Mouse (Mus musculus) adrenal gland, postnatal 10 days (tissue): ENCODE measurements at regions not wholly inside any gene's neighbourhood (a gene's known extent, or its start where the extent isn't known, plus 50 kb on each side); places are given as distances from the start of the nearest gene placed in this dataset.

Source experiments
- DNase-seq: peaks from one replicate; pipeline ENCODE4 v3.0.0; 2021; ENCODE audit warnings: mixed read lengths

DNA sequence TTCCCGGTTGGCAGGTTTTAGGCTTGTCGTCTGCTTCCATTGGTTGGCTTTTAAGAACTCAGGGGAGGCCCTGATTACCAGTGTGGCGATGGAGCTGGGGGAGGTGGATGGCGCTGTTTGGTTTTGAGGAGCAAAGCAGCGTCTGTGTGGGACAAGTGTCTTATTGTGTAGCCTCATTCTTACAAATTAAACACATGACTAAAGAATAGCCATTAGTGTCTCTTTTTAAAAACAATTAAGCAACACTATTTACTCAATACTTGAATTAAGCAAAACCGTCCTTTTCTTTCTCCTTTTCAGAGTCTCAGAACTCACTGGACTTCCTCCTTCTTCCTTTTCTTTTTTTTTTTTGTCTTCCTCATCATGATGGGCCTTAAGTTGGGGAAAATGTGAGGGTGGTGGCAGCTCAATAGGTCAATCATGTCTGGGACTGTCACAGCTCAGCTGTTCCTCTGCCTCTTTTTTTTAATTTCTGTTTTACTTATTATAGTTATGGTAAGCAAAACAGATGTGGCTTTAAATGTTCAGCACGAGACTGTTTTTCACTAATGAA, 89.1 kb downstream of the Kcnrg start:
- no peak for DNase-seq

DNA sequence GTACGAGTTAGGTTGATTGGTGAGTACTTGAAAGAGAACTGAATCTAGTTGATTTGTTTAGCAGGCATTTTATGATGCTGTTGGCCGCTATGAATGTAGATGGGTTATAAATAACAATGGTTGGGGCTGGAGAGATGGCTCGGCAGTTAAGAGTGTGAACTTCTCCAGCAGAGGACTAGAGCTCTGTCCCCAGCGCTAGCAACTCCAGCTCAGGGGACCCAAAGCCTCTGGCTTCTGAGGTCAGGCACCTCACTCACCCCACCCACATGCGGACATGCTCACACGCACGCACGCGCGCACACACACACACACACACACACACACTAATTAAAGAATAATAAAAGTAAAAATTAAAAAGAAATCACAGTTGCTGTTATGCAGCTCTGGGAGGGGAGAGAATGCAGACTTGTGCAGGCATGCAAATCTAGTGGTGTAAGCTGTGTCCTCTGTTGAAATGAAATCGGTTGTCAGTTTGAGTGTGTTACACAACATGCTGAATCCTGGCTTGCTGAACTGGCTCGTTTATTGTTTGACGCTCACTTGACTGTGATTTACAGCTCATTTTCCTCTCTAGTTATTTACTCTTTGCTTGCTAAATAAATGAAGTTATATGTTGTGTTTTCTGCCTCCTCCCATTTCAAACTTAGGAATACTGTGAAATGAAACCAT, 89.8 kb downstream of the Kcnrg start:
- no peak for DNase-seq

DNA sequence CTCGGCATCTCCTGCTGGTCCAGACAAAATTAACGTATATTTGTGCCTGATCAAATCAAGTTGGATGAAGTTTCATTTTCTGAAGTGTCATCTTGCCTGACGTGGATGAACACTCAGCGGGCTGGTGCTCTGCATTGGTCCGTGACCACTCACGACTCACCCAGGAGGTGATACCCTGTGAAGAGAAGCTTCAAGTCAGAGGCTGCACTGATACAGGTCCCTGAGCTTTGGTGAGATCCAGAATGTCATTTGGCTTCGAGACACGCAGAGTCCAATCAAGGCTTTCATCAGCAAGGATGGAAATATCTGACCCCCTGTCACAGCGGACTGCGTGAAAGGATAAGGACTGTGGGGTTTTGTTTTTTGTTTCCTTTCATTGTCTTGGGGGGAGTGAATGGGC, 90.4 kb downstream of the Kcnrg start:
- DNase-seq: no peak

DNA sequence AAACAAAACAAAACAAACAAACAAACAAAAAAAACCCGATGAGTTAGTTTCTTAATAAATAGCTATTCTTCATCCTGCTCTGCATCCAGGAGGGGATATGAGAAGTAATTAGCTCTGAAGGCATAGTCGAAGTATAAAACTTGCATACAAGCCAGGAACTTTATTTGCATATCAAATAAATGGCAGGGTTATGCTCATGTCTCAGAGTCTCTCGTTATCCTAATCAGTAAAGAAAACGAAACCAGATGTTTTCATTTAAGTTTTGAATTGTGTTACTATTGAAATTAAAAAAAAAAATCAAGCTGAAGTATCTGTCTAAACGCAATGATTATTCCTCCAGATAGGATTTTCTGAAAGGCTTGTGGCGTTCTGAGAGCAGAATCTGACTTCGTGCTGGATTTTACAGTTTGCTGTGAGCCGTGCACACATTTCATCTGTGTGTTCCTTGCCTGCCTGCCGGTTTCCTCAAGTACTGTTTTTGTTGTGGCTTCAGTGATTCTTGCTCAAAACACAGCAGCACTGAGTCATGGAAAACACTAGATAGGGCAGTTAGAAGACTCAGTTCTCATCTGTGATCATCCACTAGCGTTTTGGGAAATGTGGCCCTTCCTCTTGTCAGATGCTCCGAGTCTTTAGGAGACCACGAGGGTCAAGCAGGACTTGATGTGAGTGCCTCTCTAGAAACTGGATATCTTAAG, 91.2 kb downstream of the Kcnrg start:
- no peak for DNase-seq

DNA sequence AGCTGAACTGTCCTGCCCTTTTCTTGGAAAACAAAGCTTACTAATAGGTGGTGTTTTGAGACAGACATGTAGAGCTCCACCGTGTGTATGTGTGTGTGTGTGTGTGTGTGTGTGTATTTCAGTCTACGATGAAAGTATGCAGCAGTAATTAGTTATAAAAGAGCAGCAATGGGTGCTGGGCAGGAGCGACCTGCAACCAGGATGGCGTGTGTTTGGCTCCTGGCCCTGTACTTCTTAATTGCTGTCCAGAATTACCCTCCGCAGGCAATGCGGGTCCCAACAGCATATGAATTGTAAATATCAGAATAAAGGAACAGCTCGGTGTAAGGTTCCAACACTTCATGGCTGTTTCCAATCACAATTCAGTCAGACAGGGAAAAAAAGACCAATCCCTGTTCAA, 92.4 kb downstream of the Kcnrg start:
- no peak for DNase-seq

DNA sequence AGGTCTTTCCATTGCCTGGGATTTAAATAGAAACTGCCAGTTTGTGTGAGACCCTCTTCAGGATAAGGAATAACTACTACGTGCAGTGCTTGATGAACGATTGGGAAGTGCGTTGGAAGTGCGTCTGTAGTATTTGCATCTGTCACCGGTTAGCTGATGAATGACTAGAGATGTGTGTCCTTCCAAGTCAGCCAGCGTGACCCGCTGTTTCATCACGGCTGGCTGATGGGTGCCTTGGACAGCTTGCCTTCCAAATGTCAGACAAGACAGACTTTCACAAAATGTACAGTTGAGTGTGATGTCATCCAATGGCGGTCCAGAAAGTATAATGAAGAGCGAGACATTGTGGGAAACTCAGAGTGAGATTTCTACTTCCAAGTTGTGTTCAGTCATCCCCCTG, 93.9 kb downstream of the Kcnrg start:
- no peak for DNase-seq

DNA sequence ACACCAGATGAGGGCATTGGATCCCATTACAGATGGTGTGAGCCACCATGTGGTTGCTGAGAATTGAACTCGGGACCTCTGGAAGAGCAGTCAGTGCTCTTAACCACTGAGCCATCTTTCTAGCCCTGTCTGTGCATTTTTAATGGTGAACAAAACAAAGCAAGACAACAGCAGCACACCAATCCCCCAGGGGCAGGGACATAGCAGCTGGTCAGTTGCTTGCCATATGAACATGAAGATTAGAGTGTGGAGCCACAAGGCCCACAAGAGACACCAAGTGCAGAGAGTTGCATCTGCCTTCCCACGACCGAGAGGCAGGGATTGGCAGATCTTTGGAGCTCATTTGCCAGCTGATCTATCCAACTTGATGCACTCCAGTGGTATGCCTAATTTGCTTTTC, 96.7 kb downstream of the Kcnrg start:
- no peak for DNase-seq

DNA sequence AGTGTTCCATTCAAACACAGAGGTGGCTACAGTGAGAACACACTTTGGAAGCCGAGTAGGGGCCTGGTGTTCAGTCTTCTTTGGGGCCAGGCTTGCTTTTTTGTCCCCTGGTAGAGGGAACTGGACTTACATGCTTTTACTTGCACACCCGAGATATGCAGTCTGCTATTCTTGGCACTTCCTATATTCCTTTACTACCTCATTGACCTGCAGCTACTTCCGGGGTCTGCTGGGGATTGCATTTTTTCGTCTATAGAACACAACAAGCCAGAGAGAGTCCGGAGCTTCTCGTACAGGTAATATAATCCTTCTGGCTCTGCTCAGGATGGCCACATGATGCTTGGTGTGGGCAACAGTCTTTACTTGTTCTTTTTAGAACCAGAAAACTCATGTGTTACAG, 99.7 kb downstream of the Kcnrg start:
- no peak for DNase-seq

DNA sequence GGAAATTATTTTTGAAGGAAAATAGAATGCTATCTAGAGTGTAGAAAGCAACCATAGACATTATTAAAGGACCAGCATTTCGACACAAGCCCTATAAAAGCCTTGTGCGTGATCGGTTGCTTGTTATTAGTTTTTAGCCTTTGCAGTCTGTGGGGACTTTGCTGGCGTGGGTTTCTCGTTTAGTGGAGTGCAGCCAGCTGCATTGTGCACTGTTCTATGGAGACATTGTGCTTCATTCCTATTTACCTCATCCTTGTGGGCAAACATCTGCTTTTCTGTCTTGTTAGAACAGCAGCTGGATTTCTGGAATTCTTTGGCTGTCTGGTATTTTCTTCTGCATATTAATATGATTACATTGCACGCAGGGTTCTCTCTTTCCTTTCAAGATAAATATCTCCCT, 101.1 kb downstream of the Kcnrg start:
- DNase-seq: peak; percentile 40

DNA sequence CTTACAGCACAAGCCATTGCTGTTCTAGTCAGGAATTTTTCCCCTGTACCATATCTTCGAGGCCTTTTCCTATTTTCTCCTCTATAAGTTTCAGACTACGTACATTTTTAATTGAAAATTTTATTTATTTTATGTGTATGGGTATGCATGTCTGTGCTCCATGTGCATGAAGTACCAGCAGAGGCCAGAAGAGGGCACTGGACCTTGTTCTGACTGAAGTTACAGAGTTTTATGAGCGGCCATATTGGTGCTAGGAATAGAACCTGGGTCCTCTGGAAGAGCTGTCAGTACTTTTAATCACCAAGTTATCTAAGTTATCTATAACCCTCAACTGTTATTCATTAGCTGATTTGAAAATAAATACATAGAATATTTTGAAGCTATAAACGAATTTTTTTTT, 108.5 kb downstream of the Kcnrg start:
- DNase-seq: no peak

DNA sequence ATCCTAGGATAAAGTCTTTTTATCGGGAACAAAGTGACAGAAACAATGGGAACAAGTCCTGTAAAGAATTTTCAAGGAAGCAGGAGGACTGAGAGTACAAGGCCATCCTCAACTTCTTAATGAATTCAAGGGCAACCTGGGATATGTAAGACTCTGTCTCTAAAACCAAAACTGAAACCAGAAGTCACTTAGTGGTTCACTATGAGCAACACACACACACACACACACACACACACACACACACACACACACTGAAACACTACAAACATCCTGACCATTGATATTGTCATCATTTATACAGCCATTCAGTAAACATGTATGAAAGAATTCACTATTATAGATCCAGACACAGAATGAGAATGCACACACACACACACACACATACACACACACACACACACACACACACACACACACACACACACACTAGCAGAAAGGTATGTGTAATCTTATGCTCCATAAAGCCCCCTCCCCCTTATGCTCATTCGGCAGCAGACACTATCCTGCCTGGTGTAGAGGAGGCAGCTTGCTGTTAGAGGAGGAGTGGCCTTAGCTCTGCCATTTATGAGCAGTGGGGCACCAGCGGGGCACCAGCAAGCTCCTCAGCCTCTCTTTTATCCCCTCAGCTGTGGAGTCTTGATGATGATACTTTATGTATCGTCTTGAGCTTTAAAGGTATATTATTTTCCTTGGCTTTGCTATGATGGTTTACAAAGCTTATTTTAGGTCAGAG, 111.3 kb downstream of the Kcnrg start:
- DNase-seq: no peak

DNA sequence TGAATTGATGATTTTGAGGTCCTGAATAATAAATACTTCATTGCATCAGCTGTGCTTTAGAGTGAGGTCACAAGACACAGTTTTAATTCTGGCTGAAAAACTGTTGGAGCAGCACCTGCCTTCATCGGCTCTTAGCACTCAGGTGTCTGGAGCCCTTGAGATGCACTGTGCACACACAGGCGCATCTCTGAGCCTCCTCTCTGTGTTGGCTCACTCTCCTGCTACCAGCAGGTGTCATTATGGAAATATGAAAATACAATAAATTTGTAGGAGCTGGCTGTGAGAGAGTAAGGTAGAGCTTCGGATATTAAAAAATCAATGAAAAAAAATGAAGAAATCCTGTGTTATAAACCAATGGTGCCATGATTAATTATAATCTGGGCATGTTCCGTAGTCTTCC, 114.0 kb downstream of the Kcnrg start:
- DNase-seq: no peak

DNA sequence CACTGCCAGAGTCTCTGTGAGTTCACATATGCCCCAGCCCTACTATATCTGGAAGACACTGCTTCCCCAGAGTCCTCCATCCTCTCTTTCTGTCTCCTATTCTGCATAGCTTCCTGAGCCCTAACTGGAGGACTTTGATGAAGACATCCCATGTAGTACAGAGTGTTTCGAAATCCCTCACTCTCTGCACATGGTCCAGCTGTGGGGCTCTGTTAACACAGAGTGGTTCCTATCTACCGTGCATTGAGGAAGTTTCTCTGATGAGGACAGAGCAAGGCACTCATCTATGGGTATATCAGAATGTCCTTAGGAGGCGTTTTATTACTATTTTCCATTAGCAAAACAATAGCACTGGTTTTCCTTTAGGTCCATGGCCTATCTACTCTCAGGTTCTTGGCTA, 117.7 kb downstream of the Kcnrg start:
- DNase-seq: no peak

DNA sequence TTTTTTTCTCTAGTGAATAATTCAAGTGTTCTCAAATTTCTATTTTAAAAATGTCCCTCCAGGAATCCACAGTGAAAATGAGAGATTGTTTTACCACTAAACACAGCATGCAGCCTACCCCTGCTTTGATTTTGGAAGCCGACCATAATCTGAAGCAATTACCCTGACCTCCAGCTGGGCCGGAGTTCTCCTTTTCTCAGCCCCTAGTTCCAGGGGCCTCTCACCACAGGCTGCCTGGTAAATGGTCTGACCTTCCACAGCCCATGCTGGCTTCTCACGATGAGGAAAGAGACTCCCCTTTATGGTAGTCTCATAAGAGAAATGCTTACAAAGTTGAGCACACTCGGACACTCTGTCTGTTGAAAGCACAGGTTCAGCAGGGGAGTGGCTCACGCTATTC, 121.3 kb downstream of the Kcnrg start:
- no peak for DNase-seq

DNA sequence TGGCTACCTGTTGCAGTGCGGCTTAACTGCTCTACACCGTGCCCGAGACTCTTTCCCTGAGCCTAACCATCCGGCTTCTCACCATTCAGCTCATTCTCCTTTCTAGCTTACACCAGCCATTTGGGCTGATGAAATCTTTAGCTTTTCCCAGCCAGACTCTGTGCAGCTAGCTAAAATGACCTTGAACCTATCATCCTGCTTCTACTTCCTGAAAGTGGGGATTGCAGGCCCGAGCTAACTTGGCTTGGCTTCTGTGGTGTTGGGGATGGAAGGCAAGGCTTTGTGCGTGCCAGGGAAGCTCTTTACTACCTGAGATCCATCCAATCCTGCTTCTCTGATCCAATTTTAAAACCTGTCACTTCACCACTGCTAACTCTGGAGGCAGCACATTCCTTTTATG, 128.3 kb downstream of the Kcnrg start:
- DNase-seq: no peak

DNA sequence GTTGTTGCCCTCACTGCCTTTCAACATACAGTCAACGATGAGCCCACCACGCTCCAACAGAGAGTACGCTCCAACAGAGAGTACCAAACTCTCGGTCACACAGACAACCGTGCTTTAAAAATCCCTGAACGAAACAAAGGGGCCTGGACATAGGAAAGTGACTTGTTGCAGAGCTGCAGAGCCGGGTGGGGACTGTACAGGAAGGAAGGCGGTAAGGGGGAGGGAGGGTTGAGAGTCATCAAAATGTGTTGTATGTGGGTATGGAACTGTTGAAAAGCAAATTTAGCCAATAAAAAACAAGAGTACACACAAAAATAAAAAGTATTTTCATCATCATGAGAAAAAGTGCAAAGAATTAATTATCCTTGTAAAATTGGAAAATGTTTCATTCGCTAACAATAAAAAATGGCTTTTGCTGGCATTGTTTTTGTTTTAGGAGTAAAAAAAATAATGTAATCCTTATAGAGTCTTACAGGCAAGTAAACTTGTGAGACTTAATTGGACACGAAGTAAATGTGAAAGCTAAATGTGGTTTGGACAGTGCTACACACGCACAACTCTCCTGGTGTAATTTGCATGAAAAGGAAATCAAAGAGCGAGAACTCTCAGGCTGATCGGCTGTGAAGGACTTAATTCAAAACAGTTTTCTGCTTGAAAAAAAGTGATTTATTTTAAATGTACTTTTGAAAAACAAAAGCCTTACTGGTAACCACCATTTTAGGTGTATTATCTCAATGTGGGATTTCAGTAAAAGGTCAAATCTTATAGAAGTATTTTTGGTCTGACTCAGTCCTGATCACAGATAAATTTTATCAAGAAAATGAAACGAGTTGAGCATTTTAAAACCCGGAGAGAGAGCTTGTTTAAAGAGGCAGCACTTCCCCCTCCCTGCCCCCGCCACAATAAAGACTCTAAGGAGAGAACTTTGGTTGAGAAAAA, 129.4 kb downstream of the Kcnrg start:
- DNase-seq: peak; percentile 16

DNA sequence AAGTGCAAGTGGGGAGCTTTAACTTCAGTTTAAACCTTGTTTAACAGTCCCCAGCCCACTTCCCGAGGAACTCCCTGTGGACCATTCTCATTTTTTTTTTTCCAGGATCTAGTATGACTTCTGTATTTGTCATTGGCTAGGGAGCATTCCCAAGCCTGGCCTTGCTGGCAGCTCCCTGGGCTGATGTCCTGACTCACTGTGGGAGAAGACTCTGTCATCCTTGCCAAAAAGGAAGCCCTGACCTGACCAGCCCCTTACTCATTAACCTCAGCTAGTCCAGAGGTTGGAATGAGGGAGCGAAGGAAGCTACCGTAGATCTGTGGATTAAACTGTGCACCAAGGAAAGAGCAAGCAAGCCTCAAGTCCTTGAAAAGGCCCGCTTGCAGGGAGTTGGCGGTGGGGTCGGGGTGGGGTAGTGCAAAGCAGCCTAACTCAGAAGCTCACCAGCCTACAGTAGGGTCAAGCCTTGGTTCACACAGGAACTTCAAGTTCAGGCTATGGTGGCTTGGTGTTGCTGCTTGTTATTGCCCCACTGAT, 130.3 kb downstream of the Kcnrg start:
- DNase-seq: peak; percentile 53

DNA sequence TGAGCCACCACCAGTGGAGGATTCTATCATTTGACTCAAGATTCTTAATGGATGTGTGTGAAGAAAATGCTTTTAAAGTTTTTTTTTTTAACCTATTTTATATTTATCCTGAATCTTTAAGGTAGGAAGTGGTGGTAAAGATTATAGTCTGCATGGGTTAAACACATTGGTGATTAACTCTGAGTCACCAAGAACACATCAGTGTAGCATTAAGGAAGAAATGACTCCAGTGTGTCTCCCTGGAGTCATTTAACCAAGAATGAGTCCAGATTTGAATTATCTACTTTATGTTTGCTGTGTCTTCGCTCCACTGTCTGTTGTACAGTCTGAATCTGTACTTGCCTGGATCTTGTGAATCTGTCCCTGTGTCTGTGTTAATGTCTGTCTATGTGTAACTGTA, 132.2 kb downstream of the Kcnrg start:
- no peak for DNase-seq

DNA sequence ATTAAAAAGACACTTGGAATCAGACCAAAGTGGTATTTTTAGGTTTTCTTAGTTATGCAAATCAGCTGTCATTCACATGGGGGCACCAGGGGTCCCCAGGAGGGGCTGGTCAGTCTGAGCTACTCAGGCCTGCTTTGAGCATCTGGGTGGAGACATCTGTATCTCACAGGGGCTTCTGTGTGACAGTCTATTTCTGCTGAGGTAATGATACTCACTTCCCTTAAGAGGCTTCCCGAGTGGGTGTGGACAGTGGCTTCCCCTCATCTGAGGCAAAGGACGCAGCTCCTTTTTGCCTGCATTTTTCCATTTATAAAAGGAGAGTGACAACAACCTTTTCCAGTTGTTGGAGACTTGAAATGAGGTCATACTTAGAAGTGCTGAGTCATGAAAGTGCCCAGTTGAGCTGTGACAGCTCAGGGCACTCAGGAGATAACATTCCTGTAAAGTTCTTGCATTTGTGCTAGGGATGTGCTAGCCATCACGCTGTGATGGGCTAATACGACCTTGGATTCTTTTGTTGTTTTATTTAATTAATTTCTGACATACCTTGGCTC, 136.7 kb downstream of the Kcnrg start:
- no peak for DNase-seq

DNA sequence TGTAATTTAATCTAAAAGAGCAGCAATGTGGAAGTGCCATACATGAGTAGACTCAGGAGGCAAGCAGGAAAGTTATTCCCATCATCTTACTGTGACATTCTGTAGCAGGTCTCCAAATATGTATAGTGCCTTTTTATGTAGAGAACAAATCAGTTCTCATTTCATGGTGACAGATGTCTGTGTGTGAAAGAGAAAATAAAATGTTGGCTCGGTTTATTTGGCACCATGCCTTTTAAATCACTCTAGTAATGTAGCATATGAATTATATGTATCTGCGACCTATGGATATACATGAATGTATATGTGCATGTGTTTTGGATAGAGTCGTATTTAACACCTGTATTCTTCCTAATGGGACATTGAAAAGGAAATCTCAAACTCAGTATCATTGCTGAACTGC, 146.2 kb downstream of the Kcnrg start:
- DNase-seq: no peak

DNA sequence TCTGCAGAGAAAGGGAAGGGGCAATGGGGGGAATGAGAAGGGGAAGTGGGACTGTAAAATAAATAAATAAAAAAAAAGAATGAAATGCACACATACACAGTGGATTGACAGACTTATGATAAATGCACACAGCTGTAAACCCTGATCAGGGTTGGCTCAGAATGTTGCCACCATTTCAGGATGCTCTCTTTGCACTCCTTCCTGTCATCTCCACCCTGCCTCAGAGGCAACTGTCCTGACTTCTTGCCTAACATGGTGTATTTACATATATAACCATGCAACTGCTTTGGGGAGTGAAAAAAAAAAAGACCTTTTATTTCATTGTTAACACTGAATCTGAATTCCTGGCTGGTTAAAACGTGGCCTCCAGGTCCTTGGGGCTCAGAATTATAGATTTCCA, 149.4 kb downstream of the Kcnrg start:
- no peak for DNase-seq
